Mouse (Mus musculus): ENCODE measurements at regions not wholly inside any gene's neighbourhood (a gene's known extent, or its start where the extent isn't known, plus 50 kb on each side); places are given as distances from the start of the nearest gene placed in this dataset.
A peak's percentile ranks its signal among the peaks of the same experiment; 100 is the strongest.

- ATAC-seq (ENCODE audit: low read depth): no peak
- H3K9me3 ChIP-seq (ENCODE audit: control insufficient read depth, low read length): no peaks in the 10 kb centered on the region
- no peaks in the 10 kb centered on the region for H3K4me1 ChIP-seq (replicated peaks; ENCODE audit: control insufficient read depth, insufficient read depth, low read length)
- H3K36me3 ChIP-seq (ENCODE audit: control insufficient read depth, insufficient read depth, low read length): no peaks in the 10 kb centered on the region
- no peak overlapping the region for H3K27ac ChIP-seq (ENCODE audit: low read length)
- H3K9ac ChIP-seq (ENCODE audit: low read length): no peak overlapping the region
- no peaks in the 10 kb centered on the region for H3K27me3 ChIP-seq (ENCODE audit: control insufficient read depth, insufficient read depth, low read depth, low read length)
- WGBS: 11% methylated on average over 8 of the region's 8 CpGs
- H3K4me3 ChIP-seq (ENCODE audit: low read length): no peak overlapping the region
- H3K4me2 ChIP-seq (ENCODE audit: low read depth, low read length): no peak overlapping the region
Observed at GRCm38 (mm10) chr7:136390066-136390465, 504.3 kb upstream of the Mgmt start.

GRCm38 (mm10) chr7:136393454-136393853, 501.0 kb upstream of the Mgmt start:
- Histone ChIP-seq H3K36me3 (ENCODE audit: control insufficient read depth, insufficient read depth, low read length) (no peaks in the 10 kb centered on the region), H3K4me2 (ENCODE audit: low read depth, low read length) (no peak overlapping the region), H3K27ac (ENCODE audit: low read length) (no peak overlapping the region), H3K9me3 (ENCODE audit: control insufficient read depth, low read length) (no peaks in the 10 kb centered on the region), H3K4me3 (ENCODE audit: low read length) (no peak overlapping the region), H3K9ac (ENCODE audit: low read length) (no peak overlapping the region), H3K4me1 (replicated peaks; ENCODE audit: control insufficient read depth, insufficient read depth, low read length) (no peaks in the 10 kb centered on the region), H3K27me3 (ENCODE audit: control insufficient read depth, insufficient read depth, low read depth, low read length) (no peaks in the 10 kb centered on the region)
- no peak for ATAC-seq (ENCODE audit: low read depth)
- WGBS: 78% methylated on average over 6 of the region's 6 CpGs

- no peak for ATAC-seq (ENCODE audit: low read depth)
- Histone ChIP-seq H3K9ac (ENCODE audit: low read length) (no peak overlapping the region), H3K4me3 (ENCODE audit: low read length) (no peak overlapping the region), H3K9me3 (ENCODE audit: control insufficient read depth, low read length) (no peaks in the 10 kb centered on the region), H3K27ac (ENCODE audit: low read length) (no peak overlapping the region), H3K4me2 (ENCODE audit: low read depth, low read length) (no peak overlapping the region), H3K4me1 (replicated peaks; ENCODE audit: control insufficient read depth, insufficient read depth, low read length) (no peaks in the 10 kb centered on the region), H3K36me3 (ENCODE audit: control insufficient read depth, insufficient read depth, low read length) (no peaks in the 10 kb centered on the region), H3K27me3 (ENCODE audit: control insufficient read depth, insufficient read depth, low read depth, low read length) (no peaks in the 10 kb centered on the region)
- 54% methylated on average over 2 of the region's 2 CpGs for WGBS
Observed at GRCm38 (mm10) chr7:136395838-136396237, 498.6 kb upstream of the Mgmt start.

- Histone ChIP-seq H3K9me3 (ENCODE audit: control insufficient read depth, low read length) (no peaks in the 10 kb centered on the region), H3K36me3 (ENCODE audit: control insufficient read depth, insufficient read depth, low read length) (no peaks in the 10 kb centered on the region), H3K9ac (ENCODE audit: low read length) (no peak overlapping the region), H3K4me2 (ENCODE audit: low read depth, low read length) (no peak overlapping the region), H3K4me3 (ENCODE audit: low read length) (no peak overlapping the region), H3K27me3 (ENCODE audit: control insufficient read depth, insufficient read depth, low read depth, low read length) (no peaks in the 10 kb centered on the region), H3K27ac (ENCODE audit: low read length) (no peak overlapping the region), H3K4me1 (replicated peaks; ENCODE audit: control insufficient read depth, insufficient read depth, low read length) (no peaks in the 10 kb centered on the region)
- 87% methylated on average over 4 of the region's 4 CpGs for WGBS
- ATAC-seq (ENCODE audit: low read depth): no peak
Observed at GRCm38 (mm10) chr7:136397101-136397500, 497.3 kb upstream of the Mgmt start.

GRCm38 (mm10) chr7:136402688-136403597, 491.5 kb upstream of the Mgmt start:
- Histone ChIP-seq H3K36me3 (ENCODE audit: control insufficient read depth, insufficient read depth, low read length) (no peaks in the 10 kb centered on the region), H3K4me1 (replicated peaks; ENCODE audit: control insufficient read depth, insufficient read depth, low read length) (peaks cover 8% of the 10 kb centered on the region), H3K4me3 (ENCODE audit: low read length) (no peak overlapping the region), H3K4me2 (ENCODE audit: low read depth, low read length) (no peak overlapping the region), H3K27ac (ENCODE audit: low read length) (no peak overlapping the region), H3K9me3 (ENCODE audit: control insufficient read depth, low read length) (no peaks in the 10 kb centered on the region), H3K27me3 (ENCODE audit: control insufficient read depth, insufficient read depth, low read depth, low read length) (no peaks in the 10 kb centered on the region), H3K9ac (ENCODE audit: low read length) (no peak overlapping the region)
- 90% methylated on average over 8 of the region's 8 CpGs for WGBS
- ATAC-seq (ENCODE audit: low read depth): no peak

GRCm38 (mm10) chr7:136405391-136405790, 489.0 kb upstream of the Mgmt start:
- H3K4me3 ChIP-seq (ENCODE audit: low read length): no peak overlapping the region
- WGBS: 49% methylated on average over 8 of the region's 8 CpGs
- no peaks in the 10 kb centered on the region for H3K36me3 ChIP-seq (ENCODE audit: control insufficient read depth, insufficient read depth, low read length)
- no peak for ATAC-seq (ENCODE audit: low read depth)
- no peak overlapping the region for H3K27ac ChIP-seq (ENCODE audit: low read length)
- H3K4me1 ChIP-seq (replicated peaks; ENCODE audit: control insufficient read depth, insufficient read depth, low read length): peaks cover 8% of the 10 kb centered on the region
- H3K27me3 ChIP-seq (ENCODE audit: control insufficient read depth, insufficient read depth, low read depth, low read length): no peaks in the 10 kb centered on the region
- no peaks in the 10 kb centered on the region for H3K9me3 ChIP-seq (ENCODE audit: control insufficient read depth, low read length)
- H3K9ac ChIP-seq (ENCODE audit: low read length): no peak overlapping the region
- H3K4me2 ChIP-seq (ENCODE audit: low read depth, low read length): no peak overlapping the region

- Histone ChIP-seq H3K9ac (ENCODE audit: low read length) (no peak overlapping the region), H3K4me3 (ENCODE audit: low read length) (peak overlapping the region; percentile 29), H3K27me3 (ENCODE audit: control insufficient read depth, insufficient read depth, low read depth, low read length) (no peaks in the 10 kb centered on the region), H3K27ac (ENCODE audit: low read length) (peak overlapping the region; percentile 48), H3K36me3 (ENCODE audit: control insufficient read depth, insufficient read depth, low read length) (no peaks in the 10 kb centered on the region), H3K4me1 (replicated peaks; ENCODE audit: control insufficient read depth, insufficient read depth, low read length) (peaks cover 8% of the 10 kb centered on the region), H3K4me2 (ENCODE audit: low read depth, low read length) (peak overlapping the region; percentile 50), H3K9me3 (ENCODE audit: control insufficient read depth, low read length) (no peaks in the 10 kb centered on the region)
- 25% methylated on average over 20 of the region's 20 CpGs for WGBS
- peak; percentile 73 for ATAC-seq (ENCODE audit: low read depth)
Observed at GRCm38 (mm10) chr7:136406258-136407100, 487.9 kb upstream of the Mgmt start.

- H3K4me3 ChIP-seq (ENCODE audit: low read length): no peak overlapping the region
- 0 out of 2 replicates have a peak, but pooled peaks cover 3% of the 10 kb centered on the region for H3K4me1 ChIP-seq (replicated peaks; ENCODE audit: control insufficient read depth, insufficient read depth, low read length)
- no peaks in the 10 kb centered on the region for H3K9me3 ChIP-seq (ENCODE audit: control insufficient read depth, low read length)
- 52% methylated on average over 8 of the region's 8 CpGs for WGBS
- H3K27me3 ChIP-seq (ENCODE audit: control insufficient read depth, insufficient read depth, low read depth, low read length): no peaks in the 10 kb centered on the region
- H3K27ac ChIP-seq (ENCODE audit: low read length): no peak overlapping the region
- H3K4me2 ChIP-seq (ENCODE audit: low read depth, low read length): no peak overlapping the region
- no peak for ATAC-seq (ENCODE audit: low read depth)
- no peaks in the 10 kb centered on the region for H3K36me3 ChIP-seq (ENCODE audit: control insufficient read depth, insufficient read depth, low read length)
- no peak overlapping the region for H3K9ac ChIP-seq (ENCODE audit: low read length)
Observed at GRCm38 (mm10) chr7:136414808-136415207, 479.6 kb upstream of the Mgmt start.

GRCm38 (mm10) chr7:136417327-136417726, 477.1 kb upstream of the Mgmt start:
- no peak overlapping the region for H3K27ac ChIP-seq (ENCODE audit: low read length)
- 0 out of 2 replicates have a peak, but pooled peaks cover 3% of the 10 kb centered on the region for H3K4me1 ChIP-seq (replicated peaks; ENCODE audit: control insufficient read depth, insufficient read depth, low read length)
- no peak overlapping the region for H3K4me3 ChIP-seq (ENCODE audit: low read length)
- no peaks in the 10 kb centered on the region for H3K9me3 ChIP-seq (ENCODE audit: control insufficient read depth, low read length)
- no peaks in the 10 kb centered on the region; the same call in 1 of the 2 replicates for H3K27me3 ChIP-seq (ENCODE audit: control insufficient read depth, insufficient read depth, low read depth, low read length)
- H3K36me3 ChIP-seq (ENCODE audit: control insufficient read depth, insufficient read depth, low read length): no peaks in the 10 kb centered on the region
- 57% methylated on average over 4 of the region's 4 CpGs for WGBS
- H3K9ac ChIP-seq (ENCODE audit: low read length): no peak overlapping the region
- no peak for ATAC-seq (ENCODE audit: low read depth)
- H3K4me2 ChIP-seq (ENCODE audit: low read depth, low read length): no peak overlapping the region
